Mouse (Mus musculus) adrenal gland, adult 2 months (tissue): ENCODE measurements around the gene Znrf3. TPM values are rescaled to one million over a fixed set of nuclear protein-coding genes. Genes with fewer than 3 reads are reported as not detected.
"Not testable (repeated sequence)": the region's sequence is repeated elsewhere in the genome, so short reads cannot be mapped to it uniquely, and the experiment has no call there.

Experiments used
- DNase-seq: peaks from one replicate; pipeline ENCODE4 v3.0.0; 2021
- long read RNA-seq: library from polyadenylated mRNA; stranded (forward); transcript quantifications from one replicate; pipeline ENCODE4 v2.0.0, GENCODE M21; 2021
- polyA plus RNA-seq: library from polyadenylated mRNA; depleted of rRNA; stranded (reverse); fragments of >200 nt; gene quantifications from 2 replicates; pipeline ENCODE4 v1.2.3, GENCODE M21; 2012; rRNA removed
- total RNA-seq, 2 experiments: library from RNA; stranded (reverse); gene quantifications; 2 replicates each; pipeline ENCODE4 v1.2.3; 2021

Gene Znrf3
- total RNA-seq (10 to 100 TPM; 21.8 to 27.9 TPM), polyA plus RNA-seq (11.9 and 15.7 TPM in 2 replicates)
- long read RNA-seq = 0 reads

- peak; percentile 95 for DNase-seq
These were observed at the start of gene Znrf3 for GRCm38 (mm10) chr11:5444599-5445451. TSS of gene Znrf3 (minus strand) at chr11:5444847.

GRCm38 (mm10) chr11:5493869-5494268 is 49.2 kb upstream of the Znrf3 start:
- DNase-seq = no peak

- DNase-seq = no peak
These were observed 47.3 kb upstream of the Znrf3 start for GRCm38 (mm10) chr11:5491912-5492311.

GRCm38 (mm10) chr11:5490989-5491656 is 46.5 kb upstream of the Znrf3 start:
- peak; percentile 53 for DNase-seq

- not testable (repeated sequence) for DNase-seq
These were observed 44.8 kb upstream of the Znrf3 start for GRCm38 (mm10) chr11:5489433-5489832.

- peak; percentile 86 for DNase-seq
These were observed 40.8 kb upstream of the Znrf3 start for GRCm38 (mm10) chr11:5485193-5486011.

- no peak for DNase-seq
These were observed 37.9 kb upstream of the Znrf3 start for GRCm38 (mm10) chr11:5482581-5482980.

GRCm38 (mm10) chr11:5478831-5479230 is 34.2 kb upstream of the Znrf3 start:
- DNase-seq = no peak

GRCm38 (mm10) chr11:5478193-5478592 is 33.5 kb upstream of the Znrf3 start:
- no peak for DNase-seq

- DNase-seq = no peak
These were observed 32.2 kb upstream of the Znrf3 start for GRCm38 (mm10) chr11:5476806-5477205.

GRCm38 (mm10) chr11:5475556-5476118 is 31.0 kb upstream of the Znrf3 start:
- DNase-seq = not testable (repeated sequence)

GRCm38 (mm10) chr11:5474130-5474529 is 29.5 kb upstream of the Znrf3 start:
- peak; percentile 56 for DNase-seq

- no peak for DNase-seq
These were observed 25.4 kb upstream of the Znrf3 start for GRCm38 (mm10) chr11:5470055-5470454.

GRCm38 (mm10) chr11:5469084-5469483 is 24.4 kb upstream of the Znrf3 start:
- DNase-seq = no peak

- DNase-seq = no peak
These were observed 23.8 kb upstream of the Znrf3 start for GRCm38 (mm10) chr11:5468471-5468870.

- DNase-seq = no peak
These were observed 7.3 kb upstream of the Znrf3 start for GRCm38 (mm10) chr11:5451923-5452322.

GRCm38 (mm10) chr11:5451341-5451740 is 6.7 kb upstream of the Znrf3 start:
- no peak for DNase-seq

GRCm38 (mm10) chr11:5450701-5451100 is 6.1 kb upstream of the Znrf3 start:
- DNase-seq = no peak

GRCm38 (mm10) chr11:5445452-5445953 is 856 bp upstream of the Znrf3 start:
- DNase-seq = no peak

GRCm38 (mm10) chr11:5444234-5444598 is 431 bp downstream of the Znrf3 start:
- peak; percentile 66 for DNase-seq

GRCm38 (mm10) chr11:5443511-5444233 is 975 bp downstream of the Znrf3 start:
- DNase-seq = peak; percentile 68
